Mouse (Mus musculus) stomach, embryonic 15.5 days (tissue): ENCODE data around the gene Eif5a2. TPM values are rescaled to one million over a fixed set of nuclear protein-coding genes. Genes with fewer than 3 reads are reported as not detected.
"Not testable (repeated sequence)": the region's sequence is repeated elsewhere in the genome, so short reads cannot be mapped to it uniquely, and the experiment has no call there.

Source experiments
- ATAC-seq: fragments of 200-750 bp; cut with Nextera tagmentation; 2 replicates; pipeline ENCODE4 v1.8.0; 2017; ENCODE audit warnings: low read depth, moderate number of reproducible peaks, moderate TSS enrichment; ENCODE audit not compliant: insufficient read depth, low FRiP score
- H3K27ac ChIP-seq: fragments of 300-500 bp; sonication (generic); 2 replicates; pipeline ENCODE4 v1.5.1; 2015; ENCODE audit warnings: mild to moderate bottlenecking, inconsistent platforms
- H3K27me3 ChIP-seq: fragments of 300-500 bp; sonication (generic); replicated peaks from 2 replicates; pipeline ENCODE4 v1.6.1; 2015; ENCODE audit warnings: inconsistent platforms
- H3K36me3 ChIP-seq: fragments of 300-500 bp; sonication (generic); 2 replicates; pipeline ENCODE4 v1.6.1; 2015; ENCODE audit warnings: inconsistent platforms
- H3K4me1 ChIP-seq: fragments of 300-500 bp; sonication (generic); 2 replicates; pipeline ENCODE4 v1.6.1; 2015; ENCODE audit warnings: inconsistent platforms
- H3K4me2 ChIP-seq: fragments of 300-500 bp; sonication (generic); 2 replicates; pipeline ENCODE4 v1.6.1; 2015; ENCODE audit warnings: mild to moderate bottlenecking, inconsistent platforms
- H3K4me3 ChIP-seq: fragments of 300-500 bp; sonication (generic); replicated peaks from 2 replicates; pipeline ENCODE4 v1.5.1; 2015; ENCODE audit warnings: inconsistent platforms
- H3K9ac ChIP-seq: fragments of 300-500 bp; sonication (generic); 2 replicates; pipeline ENCODE4 v1.6.1; 2015; ENCODE audit warnings: inconsistent platforms
- H3K9me3 ChIP-seq: fragments of 300-500 bp; sonication (generic); 2 replicates; pipeline ENCODE4 v1.6.1; 2016; ENCODE audit warnings: inconsistent platforms
- WGBS: fragments of 180-500 bp; shearing (Covaris S2); methylation state at CpG from one replicate; pipeline ENCODE4 v1.1.7; 2015; 5-methylcytosine and 5-hydroxymethylcytosine counted together
- polyA plus RNA-seq: library from polyadenylated mRNA; unstranded; fragments of >200 nt; fragmentation: Nextera tagmentation; extraction: Ambion mirVana; gene quantifications from 2 replicates; pipeline ENCODE4 v1.2.1, GENCODE M21; 2015

Gene Eif5a2
- 4.3 and 4.7 TPM in 2 replicates for polyA plus RNA-seq

DNA sequence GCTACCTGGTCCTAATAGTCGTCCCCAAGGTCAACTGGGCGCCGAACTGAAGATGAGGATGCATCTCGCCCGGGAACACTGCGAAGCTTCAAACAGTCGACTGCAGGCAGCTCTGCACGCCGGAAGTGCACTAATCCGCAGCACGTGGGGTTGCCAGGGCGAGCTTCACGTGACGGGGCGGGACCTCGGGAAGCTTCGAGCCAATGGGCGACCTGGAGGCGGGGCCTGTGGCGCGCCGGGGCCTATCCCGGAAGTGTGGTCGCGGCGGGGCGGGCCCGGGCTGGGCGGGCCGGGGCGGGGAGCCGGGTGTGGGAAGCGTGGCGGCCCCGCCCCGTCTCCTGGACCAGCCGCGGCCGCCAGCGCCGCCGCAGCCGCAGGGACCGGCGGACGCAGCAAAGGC, at the start of gene Eif5a2:
Gene Eif5a2, plus strand, starts transcription at position 283 of the 400 bp plus-strand sequence.
- Histone ChIP-seq H3K9ac (peak within 1 kb of the TSS; percentile 30; the same call in 1 of the 2 replicates), H3K27ac (no peak within 1 kb of the TSS), H3K4me1 (peaks cover 12% of the 10 kb centered on the region; the same call in 1 of the 2 replicates), H3K4me3 (peak within 1 kb of the TSS; percentile 77), H3K4me2 (peak within 1 kb of the TSS; percentile 98), H3K9me3 (no peaks in the 10 kb centered on the region), H3K27me3 (no peaks in the 10 kb centered on the region), H3K36me3 (no peaks in the 10 kb centered on the region)
- peak; percentile 97 for ATAC-seq
- 2% methylated on average over 39 of the region's 46 CpGs for WGBS

DNA sequence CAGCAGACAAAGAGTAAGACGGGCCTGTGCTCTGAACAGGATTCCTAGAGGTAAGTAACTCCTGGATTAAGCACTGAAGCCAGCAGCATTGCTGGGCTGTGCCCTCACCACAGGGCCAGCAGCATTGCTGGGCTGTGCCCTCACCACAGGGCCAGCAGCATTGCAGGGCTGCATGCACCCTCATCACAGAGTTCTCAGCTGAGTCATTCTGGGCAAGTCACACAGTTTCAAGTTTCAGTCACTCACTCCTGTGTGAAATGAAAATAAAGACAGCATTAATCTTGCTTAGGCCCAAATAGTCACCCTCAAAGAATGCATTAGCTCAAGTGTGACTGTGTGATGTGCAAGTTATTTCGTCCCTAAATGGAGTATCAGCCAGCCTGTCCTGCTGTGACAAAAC, 46.4 kb upstream of the Eif5a2 start:
- no peak overlapping the region for H3K9ac ChIP-seq
- no peak overlapping the region for H3K4me2 ChIP-seq
- H3K36me3 ChIP-seq = no peaks in the 10 kb centered on the region
- H3K9me3 ChIP-seq = no peaks in the 10 kb centered on the region
- no peaks in the 10 kb centered on the region for H3K27me3 ChIP-seq
- H3K4me1 ChIP-seq = no peaks in the 10 kb centered on the region
- WGBS = 54% methylated on average over 2 of the region's 2 CpGs
- H3K4me3 ChIP-seq = no peak overlapping the region
- ATAC-seq = peak; percentile 43; the same call in 1 of the 2 replicates
- no peak overlapping the region for H3K27ac ChIP-seq

DNA sequence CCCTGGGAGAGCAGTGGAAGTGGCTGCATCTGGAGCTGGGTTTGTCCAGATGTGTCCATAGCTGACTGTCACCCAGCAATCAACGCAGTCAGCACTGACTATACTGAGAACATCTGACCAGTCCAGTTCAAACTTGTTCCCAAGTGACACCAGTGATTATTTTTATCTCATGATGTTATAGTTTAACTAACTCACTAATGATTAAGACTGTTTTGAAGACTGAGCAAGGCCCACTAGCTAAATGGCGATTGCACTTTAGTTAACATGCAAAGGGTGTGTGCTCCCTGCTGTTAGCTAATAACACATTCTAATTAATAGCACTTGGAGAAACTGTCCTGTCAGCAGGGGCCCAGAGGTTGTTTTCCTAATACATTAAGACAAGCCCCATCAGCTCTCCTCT, 44.1 kb upstream of the Eif5a2 start:
- Histone ChIP-seq H3K4me1 (no peaks in the 10 kb centered on the region), H3K27ac (no peak overlapping the region), H3K4me3 (no peak overlapping the region), H3K4me2 (no peak overlapping the region), H3K27me3 (no peaks in the 10 kb centered on the region), H3K36me3 (no peaks in the 10 kb centered on the region), H3K9ac (no peak overlapping the region), H3K9me3 (no peaks in the 10 kb centered on the region)
- ATAC-seq = no peak
- WGBS = 44% methylated on average over 2 of the region's 2 CpGs

DNA sequence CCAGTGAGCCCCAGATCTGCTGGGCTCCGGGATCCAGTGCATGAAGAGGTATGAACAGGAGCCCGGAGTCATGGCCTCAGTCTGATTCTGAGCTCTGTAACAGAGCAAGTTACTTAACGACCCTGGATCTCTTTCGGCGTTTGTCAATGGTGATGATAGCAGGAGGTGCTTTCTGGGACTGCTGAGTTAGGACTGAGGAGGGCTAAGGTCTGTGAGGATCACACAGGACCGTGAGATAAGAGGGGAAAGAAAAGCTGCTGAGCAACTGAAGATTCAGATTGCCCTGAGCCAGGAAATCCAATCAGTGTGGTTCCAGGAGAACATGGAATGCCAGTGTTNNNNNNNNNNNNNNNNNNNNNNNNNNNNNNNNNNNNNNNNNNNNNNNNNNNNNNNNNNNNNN, 40.7 kb upstream of the Eif5a2 start:
- Histone ChIP-seq H3K4me1 (no peaks in the 10 kb centered on the region), H3K4me2 (no peak overlapping the region), H3K27ac (no peak overlapping the region), H3K9ac (no peak overlapping the region), H3K27me3 (no peaks in the 10 kb centered on the region), H3K9me3 (no peaks in the 10 kb centered on the region), H3K4me3 (no peak overlapping the region), H3K36me3 (no peaks in the 10 kb centered on the region)
- 37% methylated on average over 6 of the region's 6 CpGs for WGBS
- ATAC-seq = no peak

DNA sequence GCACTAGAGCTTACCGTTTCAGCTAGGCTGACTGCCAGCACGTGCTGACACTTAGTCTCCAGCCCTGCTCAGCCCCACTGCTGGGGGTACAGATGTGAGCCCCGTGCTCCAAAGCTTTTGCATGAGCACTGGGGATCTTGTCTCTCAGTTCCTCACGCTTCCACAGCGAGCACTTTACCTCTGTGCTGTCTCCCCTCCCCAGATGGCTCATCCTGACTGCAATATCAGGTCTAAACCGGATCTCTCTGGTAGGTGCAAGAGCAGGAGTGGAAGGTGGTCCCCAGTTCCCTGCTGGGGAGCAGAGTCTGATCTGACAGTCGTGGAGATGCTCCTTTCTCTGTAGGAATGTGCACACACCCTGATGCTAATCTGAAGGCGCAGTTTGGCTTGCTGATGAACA, 37.8 kb upstream of the Eif5a2 start:
- Histone ChIP-seq H3K27ac (no peak overlapping the region), H3K36me3 (no peaks in the 10 kb centered on the region), H3K9me3 (no peaks in the 10 kb centered on the region), H3K27me3 (no peaks in the 10 kb centered on the region), H3K4me3 (no peak overlapping the region), H3K4me1 (no peaks in the 10 kb centered on the region), H3K4me2 (no peak overlapping the region), H3K9ac (no peak overlapping the region)
- ATAC-seq = no peak
- WGBS = 47% methylated on average over 8 of the region's 8 CpGs

DNA sequence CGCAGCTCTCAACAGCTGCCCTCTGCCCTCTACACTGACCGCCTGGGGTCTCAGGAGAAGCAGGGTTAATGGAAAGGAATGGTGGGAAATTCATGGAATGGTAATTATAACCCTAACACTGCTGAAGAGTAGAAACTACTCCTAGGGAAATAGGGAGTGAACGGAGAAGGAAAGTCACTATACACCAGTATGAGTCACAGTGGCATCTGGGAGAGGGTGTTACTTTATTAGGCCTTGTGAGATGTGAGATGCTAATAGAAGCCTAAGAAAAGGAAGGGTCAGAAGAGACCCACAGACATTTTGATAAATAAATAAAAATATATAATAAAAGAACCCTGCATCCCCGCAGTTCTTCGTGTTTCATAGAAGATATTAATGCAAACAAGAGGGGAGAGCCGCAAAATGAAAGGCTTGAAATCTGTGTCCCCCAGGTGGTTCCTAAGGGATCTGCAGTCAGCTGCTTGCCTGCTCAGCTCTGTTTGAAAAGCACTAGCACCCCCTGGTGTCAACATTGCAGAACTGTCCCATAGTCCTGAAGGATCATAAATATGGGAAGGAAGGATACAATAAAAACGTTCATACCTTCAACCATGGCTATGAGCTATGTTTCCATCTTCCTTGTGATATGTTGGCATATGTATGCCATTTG, 35.1 kb upstream of the Eif5a2 start:
- Histone ChIP-seq H3K27me3 (no peaks in the 10 kb centered on the region), H3K36me3 (no peaks in the 10 kb centered on the region), H3K27ac (no peak overlapping the region), H3K4me1 (no peaks in the 10 kb centered on the region), H3K9ac (no peak overlapping the region), H3K9me3 (no peaks in the 10 kb centered on the region), H3K4me2 (no peak overlapping the region), H3K4me3 (no peak overlapping the region)
- WGBS = 29% methylated on average over 7 of the region's 7 CpGs
- ATAC-seq = no peak; the same call in 1 of the 2 replicates

DNA sequence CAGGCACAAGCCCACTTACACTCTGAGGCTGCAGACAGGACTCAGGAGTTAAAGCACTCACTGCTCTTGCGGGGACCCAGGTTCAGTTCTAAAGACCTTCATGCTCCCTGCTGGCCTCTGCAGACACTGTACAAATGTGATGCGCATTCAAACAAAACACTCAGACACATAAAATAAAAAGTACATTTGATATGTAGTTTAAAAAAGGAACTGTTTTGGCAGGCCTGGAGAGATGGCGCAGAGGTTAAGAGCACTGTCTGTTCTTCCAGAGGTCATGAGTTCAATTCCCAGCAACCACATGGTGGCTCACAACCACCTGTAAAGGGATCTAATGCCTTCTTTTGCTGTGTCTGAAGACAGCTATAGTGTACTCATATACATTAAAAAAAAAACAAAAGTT, 32.9 kb upstream of the Eif5a2 start:
- 88% methylated on average over 3 of the region's 3 CpGs for WGBS
- H3K4me2 ChIP-seq = no peak overlapping the region
- H3K27me3 ChIP-seq = no peaks in the 10 kb centered on the region
- no peaks in the 10 kb centered on the region for H3K4me1 ChIP-seq
- no peak overlapping the region for H3K9ac ChIP-seq
- H3K9me3 ChIP-seq = no peaks in the 10 kb centered on the region
- H3K4me3 ChIP-seq = no peak overlapping the region
- no peak overlapping the region for H3K27ac ChIP-seq
- ATAC-seq = no peak
- H3K36me3 ChIP-seq = no peaks in the 10 kb centered on the region

DNA sequence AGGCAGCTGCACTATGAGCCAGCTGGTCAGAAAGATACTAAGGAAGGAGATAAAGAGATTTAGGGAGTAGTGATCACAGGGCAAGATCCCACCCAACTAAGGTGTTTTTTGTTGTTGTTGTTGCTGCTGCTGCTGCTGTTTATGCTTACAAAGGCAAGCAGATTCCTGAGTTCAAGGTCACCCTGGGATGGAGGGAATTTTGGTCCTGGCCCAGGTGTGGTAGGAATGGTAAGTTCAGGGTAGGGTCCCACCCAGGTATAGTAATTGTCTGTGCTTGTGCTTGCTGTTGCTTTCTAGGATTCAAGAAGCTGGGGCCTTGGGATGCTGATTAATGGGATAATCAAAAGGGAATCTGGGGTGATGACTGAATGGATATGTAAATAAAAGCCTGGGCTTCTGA, 32.1 kb upstream of the Eif5a2 start:
- H3K27ac ChIP-seq = no peak overlapping the region
- no peaks in the 10 kb centered on the region for H3K9me3 ChIP-seq
- no peaks in the 10 kb centered on the region for H3K4me1 ChIP-seq
- H3K36me3 ChIP-seq = no peaks in the 10 kb centered on the region
- H3K9ac ChIP-seq = no peak overlapping the region
- H3K4me3 ChIP-seq = no peak overlapping the region
- no peak overlapping the region for H3K4me2 ChIP-seq
- no peaks in the 10 kb centered on the region for H3K27me3 ChIP-seq
- no peak for ATAC-seq

DNA sequence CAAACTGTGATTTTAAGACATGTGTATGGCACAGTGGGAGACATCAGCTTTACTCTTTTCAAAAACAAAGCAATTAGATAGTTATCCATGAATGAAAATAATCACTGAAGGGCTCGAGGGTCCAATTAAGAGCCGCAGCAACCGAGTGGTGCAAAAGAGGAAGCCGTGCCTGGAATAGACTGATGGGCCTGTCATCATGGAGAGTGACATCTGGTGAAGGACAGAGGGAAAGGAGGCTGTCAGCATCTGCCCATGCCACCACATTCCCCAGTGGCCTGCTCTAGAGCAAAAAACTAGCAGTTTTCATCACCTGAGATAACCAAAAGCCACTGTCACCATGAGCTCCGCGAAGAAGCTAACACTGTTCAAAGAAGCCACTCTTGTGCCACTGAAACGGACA, 25.6 kb upstream of the Eif5a2 start:
- no peak for ATAC-seq
- no peak overlapping the region for H3K4me2 ChIP-seq
- H3K9ac ChIP-seq = no peak overlapping the region

DNA sequence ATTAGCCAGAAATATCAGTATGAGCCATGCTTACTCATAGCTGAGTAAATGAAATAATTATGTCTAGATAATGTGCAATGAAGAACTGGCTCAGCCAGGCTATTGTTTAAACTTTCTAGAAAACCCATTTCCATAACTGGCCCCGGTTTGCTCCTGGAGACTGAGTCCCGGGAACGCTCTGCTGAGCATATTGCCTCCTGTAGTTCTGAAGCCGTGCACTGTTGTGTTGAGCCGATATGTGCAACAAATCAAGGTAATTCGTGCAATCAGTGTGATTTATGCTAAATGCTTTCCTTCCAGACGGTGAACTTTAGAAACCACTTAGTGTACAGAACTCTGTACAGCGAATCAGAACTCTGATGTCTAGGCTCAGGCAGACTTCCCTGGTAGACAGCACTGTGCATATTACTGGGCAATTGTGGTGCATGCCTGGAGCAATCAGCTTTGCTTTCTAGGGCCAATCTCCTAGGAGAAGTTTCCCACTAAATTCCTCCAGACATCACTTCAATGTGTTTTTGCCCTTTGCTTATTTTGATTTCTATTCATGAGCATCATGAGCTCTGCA, 19.8 kb upstream of the Eif5a2 start:
- WGBS = 69% methylated on average over 8 of the region's 8 CpGs
- H3K36me3 ChIP-seq = no peaks in the 10 kb centered on the region
- ATAC-seq = no peak
- H3K4me1 ChIP-seq = no peaks in the 10 kb centered on the region
- H3K27ac ChIP-seq = no peak overlapping the region
- H3K9ac ChIP-seq = no peak overlapping the region
- H3K9me3 ChIP-seq = no peaks in the 10 kb centered on the region
- H3K27me3 ChIP-seq = no peaks in the 10 kb centered on the region
- H3K4me2 ChIP-seq = no peak overlapping the region
- no peak overlapping the region for H3K4me3 ChIP-seq

More for the DNA sequence above, 25.6 kb upstream of the Eif5a2 start:
- H3K27me3 ChIP-seq = no peaks in the 10 kb centered on the region
- H3K4me1 ChIP-seq = no peaks in the 10 kb centered on the region
- no peaks in the 10 kb centered on the region for H3K36me3 ChIP-seq
- H3K9me3 ChIP-seq = no peaks in the 10 kb centered on the region
- 83% methylated on average over 7 of the region's 7 CpGs for WGBS
- H3K27ac ChIP-seq = no peak overlapping the region
- H3K4me3 ChIP-seq = no peak overlapping the region

DNA sequence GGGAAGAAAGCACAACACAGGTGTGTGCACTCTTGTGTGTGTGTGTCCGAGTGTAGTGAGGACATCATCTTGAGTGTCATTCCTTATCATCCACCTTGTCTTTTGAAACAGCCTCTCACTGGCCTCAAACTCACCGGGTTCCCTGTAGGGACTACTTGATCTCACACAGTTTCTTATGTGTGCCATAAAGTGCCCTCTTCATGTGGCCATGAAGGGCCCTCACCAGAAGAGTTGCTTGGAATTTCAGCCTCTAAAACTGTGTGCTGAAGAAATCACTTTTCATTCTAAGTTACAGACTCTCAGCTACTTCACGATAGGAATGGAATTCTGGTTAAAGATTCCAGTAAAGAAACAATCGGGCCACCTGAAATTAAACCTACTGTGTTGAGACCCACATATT, 14.1 kb upstream of the Eif5a2 start:
- Histone ChIP-seq H3K4me3 (no peak overlapping the region), H3K27ac (no peak overlapping the region), H3K4me2 (no peak overlapping the region), H3K4me1 (no peaks in the 10 kb centered on the region), H3K9me3 (no peaks in the 10 kb centered on the region), H3K27me3 (no peaks in the 10 kb centered on the region), H3K9ac (no peak overlapping the region), H3K36me3 (no peaks in the 10 kb centered on the region)
- ATAC-seq = no peak
- 91% methylated on average over 4 of the region's 4 CpGs for WGBS

DNA sequence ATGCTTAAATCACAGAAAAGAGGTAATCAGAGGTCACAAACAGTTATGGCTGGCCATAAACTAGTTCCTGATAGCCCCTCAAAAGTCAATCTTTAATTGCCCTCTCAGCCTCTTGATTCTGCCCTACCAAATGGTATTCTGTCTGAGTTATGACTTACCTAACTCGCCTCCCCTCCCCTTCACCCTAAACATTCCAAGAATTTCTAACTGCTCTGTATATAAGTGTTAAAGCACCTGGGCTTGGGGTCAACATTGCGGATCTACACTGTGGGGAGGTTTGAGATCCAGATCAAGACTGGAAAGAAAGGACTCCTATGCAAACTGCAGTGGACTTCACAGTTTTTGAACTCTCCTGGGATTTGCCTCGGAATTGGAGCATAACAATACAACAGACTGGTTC, 12.9 kb upstream of the Eif5a2 start:
- WGBS = 75% methylated on average over 3 of the region's 3 CpGs
- Histone ChIP-seq H3K27ac (no peak overlapping the region), H3K9ac (no peak overlapping the region), H3K4me1 (no peaks in the 10 kb centered on the region), H3K4me2 (no peak overlapping the region), H3K4me3 (no peak overlapping the region), H3K36me3 (no peaks in the 10 kb centered on the region), H3K9me3 (no peaks in the 10 kb centered on the region), H3K27me3 (no peaks in the 10 kb centered on the region)
- ATAC-seq = no peak

DNA sequence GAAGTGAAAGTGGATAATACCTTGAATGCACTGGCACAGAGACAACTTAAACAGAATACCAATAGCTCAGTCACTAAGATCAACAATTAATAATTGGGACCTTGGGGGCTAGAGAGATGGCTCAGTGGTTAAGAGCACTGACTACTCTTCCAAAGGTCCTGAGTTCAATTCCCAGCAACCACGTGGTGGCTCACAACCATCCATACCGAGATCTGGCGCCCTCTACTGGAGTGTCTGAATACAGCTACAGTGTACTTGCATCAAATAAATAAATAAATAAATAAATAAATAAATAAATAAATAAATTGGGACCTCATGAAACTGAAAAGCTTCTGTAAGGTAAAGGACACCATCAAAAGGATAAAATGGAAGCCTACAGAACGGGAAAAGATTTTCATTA, 8.2 kb upstream of the Eif5a2 start:
- 65% methylated on average over 4 of the region's 4 CpGs for WGBS
- H3K27ac ChIP-seq, H3K27me3 ChIP-seq, H3K4me1 ChIP-seq, H3K4me3 ChIP-seq, H3K9me3 ChIP-seq, H3K36me3 ChIP-seq, H3K4me2 ChIP-seq, H3K9ac ChIP-seq, ATAC-seq: not testable (repeated sequence)
